Mouse (Mus musculus) limb, embryonic 14.5 days (tissue): ENCODE data around the gene Fam207a. TPM values are rescaled to one million over a fixed set of nuclear protein-coding genes. Genes with fewer than 3 reads are reported as not detected.

Experiments
- ATAC-seq: fragments of 200-750 bp; cut with Nextera tagmentation; 2 replicates; pipeline ENCODE4 v1.8.0; 2017; ENCODE audit warnings: low read depth, moderate number of reproducible peaks, moderate TSS enrichment; ENCODE audit not compliant: low FRiP score
- DNase-seq: peaks from one replicate; pipeline ENCODE4 v3.0.0-alpha.2; 2015; ENCODE audit warnings: low spot score
- H3K27ac ChIP-seq: fragments of 300-500 bp; sonication (generic); replicated peaks from 2 replicates; pipeline ENCODE4 v1.5.1; 2014; ENCODE audit warnings: low read depth, mild to moderate bottlenecking, low read length, moderate library complexity, mixed read lengths
- H3K27me3 ChIP-seq: fragments of 300-500 bp; sonication (generic); 2 replicates; pipeline ENCODE4 v1.6.1; 2014; ENCODE audit warnings: low read length, mixed read lengths; ENCODE audit not compliant: control insufficient read depth, insufficient read depth
- H3K36me3 ChIP-seq: fragments of 300-500 bp; sonication (generic); 2 replicates; pipeline ENCODE4 v1.6.1; 2014; ENCODE audit warnings: mild to moderate bottlenecking, low read length, moderate library complexity, mixed read lengths; ENCODE audit not compliant: control insufficient read depth, insufficient read depth
- H3K4me1 ChIP-seq: fragments of 300-500 bp; sonication (generic); 2 replicates; pipeline ENCODE4 v1.6.1; 2014; ENCODE audit warnings: antibody characterized with exemption, low read length, mixed read lengths; ENCODE audit not compliant: control insufficient read depth, insufficient read depth
- H3K4me2 ChIP-seq: fragments of 300-500 bp; sonication (generic); replicated peaks from 2 replicates; pipeline ENCODE4 v1.6.1; 2014; ENCODE audit warnings: low read depth, mild to moderate bottlenecking, low read length, moderate library complexity; ENCODE audit not compliant: severe bottlenecking
- H3K4me3 ChIP-seq: fragments of 300-500 bp; sonication (generic); replicated peaks from 2 replicates; pipeline ENCODE4 v1.5.1; 2014; ENCODE audit warnings: low read length
- H3K9ac ChIP-seq: fragments of 300-500 bp; sonication (generic); 2 replicates; pipeline ENCODE4 v1.6.1; 2014; ENCODE audit warnings: mild to moderate bottlenecking, low read depth, low read length, moderate library complexity; ENCODE audit not compliant: severe bottlenecking
- H3K9me3 ChIP-seq: fragments of 300-500 bp; sonication (generic); 2 replicates; pipeline ENCODE4 v1.6.1; 2016; ENCODE audit warnings: low read length; ENCODE audit not compliant: control insufficient read depth
- POLR2A ChIP-seq: fragments of 200-500 bp; IDR thresholded peaks from 2 replicates; pipeline ENCODE4 v1.8.0; 2012; ENCODE audit warnings: inconsistent platforms, mild to moderate bottlenecking, moderate library complexity, borderline replicate concordance; ENCODE audit not compliant: insufficient read depth, insufficient read length; ENCODE audit errors: extremely low read depth
- WGBS: fragments of 180-500 bp; shearing (Covaris S2); extraction: QIAGEN DNeasy Blood & Tissue Kit; methylation state at CpG from one replicate; pipeline ENCODE4 v1.1.7; 2014; 5-methylcytosine and 5-hydroxymethylcytosine counted together
- polyA plus RNA-seq, 2 experiments: library from polyadenylated mRNA; depleted of rRNA in 1 of 2; stranded (reverse) in 1 of 2; unstranded in 1 of 2; fragments of >200 nt; fragmentation: Nextera tagmentation in 1 of 2; extraction: Ambion mirVana in 1 of 2; gene quantifications; 2 replicates each; pipeline versions ENCODE4 v1.2.1 to v1.2.3; 2012 to 2014

Gene Fam207a
- polyA plus RNA-seq, 2 experiments = 38.6 to 41.7 TPM

DNA sequence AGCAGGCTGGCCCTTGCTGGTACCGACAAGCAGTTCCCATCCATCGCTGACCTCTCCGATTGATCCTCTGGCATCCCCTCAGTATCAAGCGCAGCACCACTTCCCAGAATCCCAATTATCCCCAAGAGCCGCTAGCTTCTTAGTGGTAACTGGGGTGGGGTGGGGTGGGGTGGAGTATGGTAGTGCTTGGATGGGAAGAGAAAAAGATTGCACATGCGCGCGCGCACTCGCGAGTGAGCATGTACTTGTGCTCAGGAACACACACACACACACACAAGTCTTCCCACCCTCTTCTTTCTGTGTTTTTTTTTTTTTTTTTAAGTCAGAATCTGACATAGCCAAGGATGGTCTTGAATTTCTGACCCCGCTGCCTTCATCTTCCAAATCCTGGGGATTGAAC is 7.2 kb upstream of the Fam207a start:
- H3K27me3 ChIP-seq = no peaks in the 10 kb centered on the region
- DNase-seq (no peak), ATAC-seq (no peak)
- H3K4me3 ChIP-seq = peak overlapping the region; percentile 22
- no peak for TF ChIP-seq POLR2A
- H3K27ac ChIP-seq = no peak overlapping the region
- peak overlapping the region; percentile 54 for H3K4me2 ChIP-seq
- no peaks in the 10 kb centered on the region for H3K36me3 ChIP-seq
- peaks cover 7% of the 10 kb centered on the region for H3K4me1 ChIP-seq
- peak overlapping the region; percentile 55 for H3K9ac ChIP-seq
- WGBS = 52% methylated on average over 12 of the region's 12 CpGs
- no peaks in the 10 kb centered on the region for H3K9me3 ChIP-seq

DNA sequence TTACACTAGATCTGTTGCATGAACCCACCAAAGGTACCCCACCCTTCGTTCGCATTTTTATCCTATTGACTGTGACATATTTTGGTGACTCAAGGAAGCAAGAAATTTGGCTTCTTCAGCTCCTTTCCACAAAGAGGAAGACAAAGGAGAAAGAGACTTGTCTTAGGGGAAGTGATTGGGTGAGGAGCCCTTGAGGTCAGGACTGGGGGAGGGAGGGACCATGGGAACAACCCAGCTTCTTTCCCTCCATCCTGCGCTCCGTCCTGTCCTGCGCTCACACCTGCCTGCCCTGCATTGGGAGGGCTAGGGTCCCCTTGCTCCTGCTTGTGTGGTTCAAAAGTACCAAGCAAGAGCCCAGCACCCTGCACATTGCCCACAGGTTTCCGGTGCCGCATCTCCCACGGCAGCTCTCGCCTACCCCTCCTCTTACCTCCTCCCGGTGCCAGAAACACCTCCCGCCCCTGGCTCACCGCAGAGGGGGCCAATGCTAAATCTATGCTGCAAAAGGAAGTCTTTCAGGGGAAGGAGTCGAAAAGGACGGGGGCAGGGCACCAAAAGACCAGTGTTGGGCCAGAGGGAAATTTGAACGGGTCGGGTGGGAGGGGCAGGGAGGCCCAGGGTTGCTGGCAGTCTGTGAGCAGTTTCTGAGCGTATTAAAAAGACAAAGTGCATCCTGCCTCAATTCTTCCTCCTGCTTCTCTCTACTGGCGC is 6.6 kb upstream of the Fam207a start:
- ATAC-seq (no peak), DNase-seq (no peak)
- H3K9me3 ChIP-seq = no peaks in the 10 kb centered on the region
- H3K27me3 ChIP-seq = no peaks in the 10 kb centered on the region
- no peaks in the 10 kb centered on the region for H3K36me3 ChIP-seq
- H3K27ac ChIP-seq = no peak overlapping the region
- peaks cover 7% of the 10 kb centered on the region for H3K4me1 ChIP-seq
- no peak for TF ChIP-seq POLR2A
- WGBS = 12% methylated on average over 18 of the region's 18 CpGs
- peak overlapping the region; percentile 22 for H3K4me3 ChIP-seq
- peak overlapping the region; percentile 55 for H3K9ac ChIP-seq
- H3K4me2 ChIP-seq = peak overlapping the region; percentile 54

DNA sequence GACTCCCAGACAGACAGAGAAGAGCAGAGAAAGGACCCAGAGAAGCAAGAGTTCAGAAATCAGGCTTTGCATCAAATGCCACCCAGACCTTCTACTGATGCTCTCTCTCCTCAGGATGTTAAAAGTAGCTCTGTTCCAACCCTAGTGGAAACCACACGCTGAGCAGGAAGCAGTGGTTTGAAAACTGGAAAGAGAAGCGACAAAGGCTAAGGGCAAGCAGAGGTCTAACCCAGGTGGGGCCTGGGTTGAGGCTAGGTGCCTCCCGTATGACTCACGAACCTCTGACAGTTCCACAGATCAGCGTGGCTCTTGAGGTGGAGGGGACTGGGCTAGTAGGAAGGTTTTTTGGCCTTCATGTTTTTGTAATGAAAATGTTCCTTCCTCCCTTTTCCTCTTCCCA is 4.9 kb upstream of the Fam207a start:
- no peak for TF ChIP-seq POLR2A
- ATAC-seq = no peak

DNA sequence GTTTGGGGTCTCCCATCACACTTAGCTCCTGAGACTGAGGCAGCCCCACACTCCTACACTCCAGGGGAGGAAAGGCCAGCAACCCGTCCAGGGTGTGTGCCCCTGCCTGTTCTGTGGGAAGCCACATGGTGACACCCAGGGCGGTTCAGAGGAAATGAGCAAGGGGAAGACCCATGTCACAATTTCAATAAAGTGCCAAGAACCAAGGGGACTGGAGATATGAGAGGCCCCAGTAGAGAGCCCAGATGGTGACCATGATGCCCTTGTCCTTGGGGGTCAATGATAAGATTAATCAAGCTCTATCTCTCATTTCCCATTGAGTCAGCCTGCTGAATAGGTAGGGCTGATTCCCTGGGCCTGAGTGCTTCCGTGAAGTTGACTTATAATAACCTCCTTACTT is 3.6 kb upstream of the Fam207a start:
- WGBS = 80% methylated on average over 3 of the region's 3 CpGs
- DNase-seq = no peak
- Histone ChIP-seq H3K36me3 (no peaks in the 10 kb centered on the region), H3K4me1 (peaks cover 21% of the 10 kb centered on the region), H3K27me3 (no peaks in the 10 kb centered on the region), H3K4me3 (no peak overlapping the region), H3K9me3 (no peaks in the 10 kb centered on the region), H3K4me2 (no peak overlapping the region), H3K9ac (no peak overlapping the region), H3K27ac (no peak overlapping the region)
- TF ChIP-seq POLR2A = no peak
- ATAC-seq = no peak

More for the DNA sequence above, 4.9 kb upstream of the Fam207a start:
- no peak overlapping the region for H3K4me3 ChIP-seq
- DNase-seq = no peak
- no peaks in the 10 kb centered on the region for H3K27me3 ChIP-seq
- WGBS = 85% methylated on average over 5 of the region's 5 CpGs
- H3K27ac ChIP-seq = no peak overlapping the region
- no peaks in the 10 kb centered on the region for H3K9me3 ChIP-seq
- H3K4me1 ChIP-seq = peaks cover 16% of the 10 kb centered on the region
- no peak overlapping the region for H3K9ac ChIP-seq
- no peaks in the 10 kb centered on the region for H3K36me3 ChIP-seq
- no peak overlapping the region for H3K4me2 ChIP-seq

DNA sequence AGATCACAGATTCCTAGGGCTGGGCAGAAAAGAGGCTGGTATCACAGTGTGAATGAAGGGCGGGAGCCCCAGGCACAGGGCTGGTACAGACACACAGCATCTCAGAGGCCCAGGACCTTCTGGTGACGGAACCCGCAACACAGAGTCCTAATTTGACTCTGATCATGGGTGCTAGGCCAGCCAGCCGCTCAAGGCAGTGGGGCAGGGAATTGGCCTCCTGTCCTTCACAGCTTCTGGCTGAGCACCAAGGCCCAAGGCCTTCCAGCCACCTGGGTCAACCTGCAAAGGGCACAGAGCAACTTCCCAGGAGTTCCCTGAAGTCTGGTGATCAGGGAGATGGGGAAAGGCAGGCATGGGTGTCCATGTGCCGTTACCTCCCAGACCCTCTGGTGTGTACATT is 2.2 kb upstream of the Fam207a start:
- no peak overlapping the region for H3K4me3 ChIP-seq
- no peak overlapping the region for H3K27ac ChIP-seq
- H3K9me3 ChIP-seq = no peaks in the 10 kb centered on the region
- no peak for TF ChIP-seq POLR2A
- WGBS = 94% methylated on average over 5 of the region's 5 CpGs
- no peak for ATAC-seq
- DNase-seq = no peak
- H3K4me2 ChIP-seq = no peak overlapping the region
- no peaks in the 10 kb centered on the region for H3K27me3 ChIP-seq
- H3K36me3 ChIP-seq = peaks cover 9% of the 10 kb centered on the region; the same call in 1 of the 2 replicates
- H3K9ac ChIP-seq = peak overlapping the region; percentile 22; the same call in 1 of the 2 replicates
- peaks cover 21% of the 10 kb centered on the region for H3K4me1 ChIP-seq
